Mouse (Mus musculus) kidney, adult 2 months (tissue): ENCODE results near the gene Myrfl.

Experiments
- CTCF ChIP-seq: fragments of 200-500 bp; conservative IDR thresholded peaks from 2 replicates; pipeline ENCODE4 v1.5.1; 2011; ENCODE audit warnings: low read depth, mild to moderate bottlenecking, control low read depth, low read length, moderate library complexity, mixed read lengths; ENCODE audit not compliant: insufficient read depth, insufficient read length
- POLR2A ChIP-seq: fragments of 200-500 bp; IDR thresholded peaks from one replicate; pipeline ENCODE4 v1.6.1; 2011; ENCODE audit warnings: low read depth, low read length, control low read depth

- TF ChIP-seq CTCF (no peak), POLR2A (no peak)
Measured at GRCm38 (mm10) chr10:116923651-116924495, 27.2 kb upstream of the Myrfl start.
